Mouse (Mus musculus): ENCODE measurements around the gene Dydc2. TPM values are rescaled to one million over a fixed set of nuclear protein-coding genes. Genes with fewer than 3 reads are reported as not detected.
A peak's percentile ranks its signal among the peaks of the same experiment; 100 is the strongest.

Dydc2 gene
- polyA plus RNA-seq (2021), result 0.26 TPM

DNA sequence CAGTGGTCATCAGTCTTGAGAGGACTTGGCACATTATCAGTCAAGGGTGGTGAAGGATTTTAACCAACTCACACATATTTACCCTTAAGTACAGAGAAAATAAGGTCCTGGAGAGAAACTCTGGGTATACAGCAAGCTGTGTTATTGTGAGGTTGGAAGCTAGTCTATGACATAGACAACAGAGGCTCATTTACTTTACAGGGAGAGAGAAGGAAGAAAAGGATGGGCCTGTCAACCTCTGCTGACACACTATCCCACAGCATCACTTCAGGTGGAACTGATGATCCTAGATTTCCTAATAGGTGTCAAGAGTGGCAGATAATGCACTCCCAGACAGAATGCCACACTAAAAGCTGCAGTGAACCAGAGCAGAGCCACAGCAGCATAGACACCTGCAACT, at the start of gene Dydc2:
Dydc2 (minus strand) TSS at position 101 of the 400 bp plus-strand sequence.
- POLR2A ChIA-PET, result no interaction called here
- in situ Hi-C loops (cut with MboI; ENCODE audit: low pct_unique_long_range_greater_than_20kb), result no loop called here
- ATAC-seq (no peak), DNase-seq (ENCODE audit: low read depth, low spot score) (no peak)
- no peak for TF ChIP-seq CTCF (IDR thresholded peaks at IDR 0.05)
- peaks cover 17% of the 10 kb centered on the region for H3K27me3 ChIP-seq
- CTCF ChIA-PET, result no interaction called here

DNA sequence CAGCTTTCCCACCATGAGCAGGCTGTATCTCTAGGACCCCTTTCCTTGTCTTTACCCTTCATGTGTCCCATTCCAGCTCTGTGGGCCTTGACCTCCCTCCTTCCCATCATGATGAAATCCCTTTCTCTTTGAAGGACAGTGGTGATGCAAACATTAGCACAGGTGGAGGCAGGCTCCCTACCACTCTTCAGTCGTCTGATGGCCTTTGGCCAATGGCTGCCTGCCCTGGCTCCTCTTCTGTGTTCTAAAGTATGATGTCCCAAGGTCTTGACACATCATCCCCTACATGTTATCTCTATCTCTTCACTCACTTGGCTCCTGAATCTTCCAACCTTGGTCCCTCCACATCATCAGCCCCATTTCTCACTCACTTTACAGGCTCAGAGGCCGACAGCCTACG, 47.3 kb upstream of the Dydc2 start:
- ATAC-seq, result no peak
- in situ Hi-C loops (cut with MboI; ENCODE audit: low pct_unique_long_range_greater_than_20kb), result no loop called here
- ChIA-PET CTCF (interaction anchor here (1.1 kb wide), 1 partner anchor 14 kb away, joined by 5 read pairs; no protein-coding TSS in a partner anchor), POLR2A (no interaction called here)
- DNase-seq (ENCODE audit: low read depth, low spot score), result no peak
- no peak for TF ChIP-seq CTCF (IDR thresholded peaks at IDR 0.05)
- peaks cover 35% of the 10 kb centered on the region for H3K27me3 ChIP-seq

DNA sequence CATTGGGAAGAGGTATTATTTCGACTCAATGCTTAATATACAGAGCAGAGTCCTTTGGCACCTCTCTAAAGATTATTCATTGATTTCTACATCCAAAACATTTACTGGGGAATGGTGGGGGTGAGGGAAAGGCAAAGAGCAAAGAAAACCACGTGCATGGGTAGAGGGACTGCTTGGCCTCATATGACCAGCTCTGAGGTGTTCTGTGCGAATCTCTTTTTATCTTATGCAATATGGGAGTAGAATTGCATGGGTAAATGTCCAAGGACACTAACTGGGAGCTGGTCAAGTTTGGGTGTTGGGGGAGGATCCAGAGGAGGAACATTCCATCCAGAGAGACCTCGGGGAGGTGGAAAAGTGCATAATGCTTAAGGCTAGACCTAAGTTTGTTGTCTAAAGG, 43.9 kb upstream of the Dydc2 start:
- POLR2A ChIA-PET, result no interaction called here
- in situ Hi-C loops (cut with MboI; ENCODE audit: low pct_unique_long_range_greater_than_20kb), result no loop called here
- TF ChIP-seq CTCF (IDR thresholded peaks at IDR 0.05), result no peak
- ATAC-seq (no peak), DNase-seq (ENCODE audit: low read depth, low spot score) (no peak)
- CTCF ChIA-PET, result no interaction called here
- peaks cover 45% of the 10 kb centered on the region for H3K27me3 ChIP-seq

- in situ Hi-C loops (cut with MboI; ENCODE audit: low pct_unique_long_range_greater_than_20kb), result no loop called here
- DNase-seq (ENCODE audit: low read depth, low spot score) (no peak), ATAC-seq (no peak)
- CTCF ChIA-PET, result interaction anchor here (1.0 kb wide), 1 partner anchor 54 kb away, joined by 3 read pairs; no protein-coding TSS in a partner anchor
- peaks cover 41% of the 10 kb centered on the region for H3K27me3 ChIP-seq
- TF ChIP-seq CTCF (IDR thresholded peaks at IDR 0.05), result no peak
- POLR2A ChIA-PET, result no interaction called here
Measured at GRCm38 (mm10) chr14:41111031-41111668, 42.1 kb upstream of the Dydc2 start.

DNA sequence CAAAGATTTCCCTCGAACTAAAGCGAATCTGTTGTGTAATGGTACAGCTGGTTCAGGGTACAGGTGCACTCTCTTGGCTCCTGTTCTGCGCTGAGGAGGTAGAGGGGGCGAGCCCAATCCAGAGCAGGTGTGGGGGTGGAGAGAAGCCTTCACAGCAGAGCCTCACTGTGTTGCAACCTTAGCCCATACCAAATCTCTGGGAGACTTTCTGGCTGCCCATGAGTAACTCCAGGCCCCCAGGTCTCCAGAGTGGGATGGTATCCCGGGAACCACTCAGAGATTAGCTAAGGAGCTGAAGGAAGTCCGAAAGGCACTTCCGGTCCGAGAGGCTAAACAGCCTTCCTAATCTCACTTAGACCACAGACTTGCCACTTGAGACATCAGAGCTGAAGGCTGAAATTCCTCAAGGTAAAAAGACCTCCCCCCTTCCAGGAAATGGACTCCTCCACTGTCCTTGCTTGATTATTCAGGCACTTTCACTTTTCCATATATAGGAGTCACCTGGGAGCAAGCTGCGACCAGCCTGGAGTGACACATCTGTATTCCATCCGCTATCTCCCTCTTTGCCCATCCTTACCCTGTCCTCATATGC, 35.9 kb upstream of the Dydc2 start, which contains the start of gene Mat1a:
Mat1a (plus strand) TSS at position 183 of the 592 bp plus-strand sequence.
- in situ Hi-C loops (cut with MboI; ENCODE audit: low pct_unique_long_range_greater_than_20kb), result no loop called here
- CTCF ChIA-PET, result interaction anchor here (2.4 kb wide), 1 partner anchor 11 kb away, joined by 7 read pairs; no protein-coding TSS in a partner anchor
- ATAC-seq (no peak), DNase-seq (ENCODE audit: low read depth, low spot score) (no peak)
- H3K27me3 ChIP-seq, result peaks cover 57% of the 10 kb centered on the region
- POLR2A ChIA-PET, result interaction anchor here (0.6 kb wide), 1 partner anchor 420 kb away, joined by 4 read pairs; no protein-coding TSS in a partner anchor
- TF ChIP-seq CTCF (IDR thresholded peaks at IDR 0.05), result no peak

- no peak for ATAC-seq
- ChIA-PET POLR2A (no interaction called here), CTCF (interaction anchor here (0.7 to 1.8 kb wide), 3 partner anchors 8 to 1484 kb away, joined by 3 to 5 read pairs (median 3); no protein-coding TSS in a partner anchor)
- TF ChIP-seq CTCF (IDR thresholded peaks at IDR 0.05), result no peak
- no peak for DNase-seq (ENCODE audit: low read depth, low spot score)
- H3K27me3 ChIP-seq, result peaks cover 39% of the 10 kb centered on the region
- in situ Hi-C loops (cut with MboI; ENCODE audit: low pct_unique_long_range_greater_than_20kb), result no loop called here
Measured at GRCm38 (mm10) chr14:41102269-41102668, 33.3 kb upstream of the Dydc2 start.

DNA sequence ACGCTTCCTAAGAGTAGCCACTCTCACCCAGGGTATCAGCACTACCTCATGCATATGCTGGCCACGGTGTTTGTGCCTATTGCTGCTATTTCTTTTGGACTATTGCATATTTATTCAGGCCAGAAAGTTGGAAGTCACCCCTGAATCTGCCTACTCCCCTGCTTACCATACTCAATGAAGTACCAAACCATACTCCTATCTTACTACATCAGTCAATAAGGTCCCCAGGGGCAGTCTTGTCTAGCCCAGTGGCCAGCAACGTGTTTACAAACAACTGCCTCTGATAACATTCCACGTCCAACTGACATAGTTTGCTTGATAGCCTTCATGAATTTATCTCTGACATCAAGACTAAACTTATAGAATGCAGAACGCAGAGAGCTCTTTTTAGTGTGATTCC, 32.2 kb upstream of the Dydc2 start:
- ChIA-PET CTCF (no interaction called here), POLR2A (no interaction called here)
- DNase-seq (ENCODE audit: low read depth, low spot score) (no peak), ATAC-seq (no peak)
- H3K27me3 ChIP-seq, result peaks cover 42% of the 10 kb centered on the region
- in situ Hi-C loops (cut with MboI; ENCODE audit: low pct_unique_long_range_greater_than_20kb), result no loop called here
- no peak for TF ChIP-seq CTCF (IDR thresholded peaks at IDR 0.05)

DNA sequence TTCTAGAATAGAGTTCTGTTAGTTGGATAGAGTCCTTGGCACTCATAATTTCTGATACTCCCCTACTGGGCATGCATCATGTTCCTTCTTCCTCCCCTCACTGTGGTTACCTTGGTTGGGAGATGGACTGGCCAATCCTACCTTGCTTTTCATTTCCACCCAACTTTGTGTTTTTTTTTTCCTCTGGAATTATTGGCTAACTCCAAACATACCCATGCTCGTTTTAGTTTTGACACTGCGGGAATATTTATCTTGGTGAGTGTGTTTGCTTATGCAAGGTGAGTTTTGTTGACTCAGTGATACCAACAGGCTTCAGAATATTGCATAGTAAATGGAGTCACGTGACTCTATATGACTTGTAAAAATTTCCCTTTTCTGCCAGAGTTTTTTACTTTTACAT, 31.7 kb upstream of the Dydc2 start:
- no peak for TF ChIP-seq CTCF (IDR thresholded peaks at IDR 0.05)
- ChIA-PET POLR2A (no interaction called here), CTCF (no interaction called here)
- peaks cover 47% of the 10 kb centered on the region for H3K27me3 ChIP-seq
- ATAC-seq (no peak), DNase-seq (ENCODE audit: low read depth, low spot score) (no peak)
- in situ Hi-C loops (cut with MboI; ENCODE audit: low pct_unique_long_range_greater_than_20kb), result no loop called here

GRCm38 (mm10) chr14:41098726-41099125, 29.7 kb upstream of the Dydc2 start:
- ChIA-PET CTCF (interaction anchor here (1.1 kb wide), 1 partner anchor 29 kb away, joined by 4 read pairs; no protein-coding TSS in a partner anchor), POLR2A (no interaction called here)
- ATAC-seq, result no peak
- no peak for DNase-seq (ENCODE audit: low read depth, low spot score)
- in situ Hi-C loops (cut with MboI; ENCODE audit: low pct_unique_long_range_greater_than_20kb), result no loop called here
- H3K27me3 ChIP-seq, result peaks cover 53% of the 10 kb centered on the region
- TF ChIP-seq CTCF (IDR thresholded peaks at IDR 0.05), result no peak

DNA sequence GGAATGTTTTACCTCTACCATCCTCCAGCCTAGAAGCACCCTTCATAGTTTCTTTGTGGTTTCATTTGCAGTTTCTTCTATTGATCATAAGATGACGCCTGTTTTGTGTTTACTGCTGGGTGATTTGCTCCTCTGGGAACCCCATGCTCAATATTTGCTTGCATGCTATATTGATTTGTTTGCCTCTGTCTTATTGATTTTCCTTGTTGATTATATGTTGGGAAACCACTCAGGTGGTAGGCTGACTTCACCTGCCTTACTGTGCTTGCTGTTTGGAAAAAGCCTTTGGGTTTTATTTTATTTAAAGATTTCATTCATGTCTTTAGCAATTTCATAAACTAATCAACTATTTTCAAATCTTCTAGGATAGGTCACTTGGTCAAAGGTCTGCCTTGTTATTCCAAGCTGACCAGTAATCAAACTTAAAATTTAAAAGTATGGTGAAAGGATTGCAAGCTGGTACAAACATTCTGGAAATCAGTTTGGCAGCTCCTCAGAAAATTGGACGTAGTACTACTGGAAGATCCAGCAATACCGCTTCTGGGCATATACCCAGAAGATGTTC, 27.4 kb upstream of the Dydc2 start:
- ChIA-PET POLR2A (no interaction called here), CTCF (interaction anchor here (0.7 kb wide), 1 partner anchor 10 kb away, joined by 3 read pairs; no protein-coding TSS in a partner anchor)
- peaks cover 37% of the 10 kb centered on the region for H3K27me3 ChIP-seq
- DNase-seq (ENCODE audit: low read depth, low spot score) (no peak), ATAC-seq (no peak)
- in situ Hi-C loops (cut with MboI; ENCODE audit: low pct_unique_long_range_greater_than_20kb), result no loop called here
- no peak for TF ChIP-seq CTCF (IDR thresholded peaks at IDR 0.05)

DNA sequence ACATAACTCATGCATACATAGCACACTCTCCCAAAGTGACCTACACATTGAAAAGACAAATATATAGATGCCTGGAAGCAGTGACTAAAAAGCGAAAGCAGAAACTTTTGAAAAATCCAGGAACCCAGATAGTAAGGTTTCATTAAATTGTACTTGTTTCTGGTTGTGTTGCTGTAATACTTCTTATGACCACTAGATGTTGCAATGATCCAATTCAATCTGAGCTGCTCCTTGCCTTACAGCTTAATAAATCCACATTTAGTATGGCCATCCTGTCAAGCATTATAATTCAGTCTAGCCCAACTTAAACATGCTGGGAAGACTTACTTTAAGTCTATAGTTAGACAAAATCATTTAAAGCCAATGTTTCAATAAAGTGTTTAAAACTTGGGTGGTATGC, 25.1 kb upstream of the Dydc2 start:
- CTCF ChIA-PET, result interaction anchor here (0.9 to 1.6 kb wide), 6 partner anchors 9 to 67 kb away, joined by 3 to 7 read pairs (median 4); partner anchors contain the start of gene Mat1a
- ATAC-seq (no peak), DNase-seq (ENCODE audit: low read depth, low spot score) (no peak)
- in situ Hi-C loops (cut with MboI; ENCODE audit: low pct_unique_long_range_greater_than_20kb), result loop anchor here (5.0 kb wide), 1 partner anchor 68 kb away; no protein-coding TSS in a partner anchor
- peak; percentile 59 for TF ChIP-seq CTCF (IDR thresholded peaks at IDR 0.05)
- H3K27me3 ChIP-seq, result peaks cover 41% of the 10 kb centered on the region
- POLR2A ChIA-PET, result no interaction called here

Measured in Patski (cell line).